Mouse (Mus musculus): ENCODE results near the gene Ispd. TPM values are rescaled to one million over a fixed set of nuclear protein-coding genes. Genes with fewer than 3 reads are reported as not detected.

The Ispd gene
- total RNA-seq, 2 experiments from 2014 or later: 10.1 to 13.6 TPM

DNA sequence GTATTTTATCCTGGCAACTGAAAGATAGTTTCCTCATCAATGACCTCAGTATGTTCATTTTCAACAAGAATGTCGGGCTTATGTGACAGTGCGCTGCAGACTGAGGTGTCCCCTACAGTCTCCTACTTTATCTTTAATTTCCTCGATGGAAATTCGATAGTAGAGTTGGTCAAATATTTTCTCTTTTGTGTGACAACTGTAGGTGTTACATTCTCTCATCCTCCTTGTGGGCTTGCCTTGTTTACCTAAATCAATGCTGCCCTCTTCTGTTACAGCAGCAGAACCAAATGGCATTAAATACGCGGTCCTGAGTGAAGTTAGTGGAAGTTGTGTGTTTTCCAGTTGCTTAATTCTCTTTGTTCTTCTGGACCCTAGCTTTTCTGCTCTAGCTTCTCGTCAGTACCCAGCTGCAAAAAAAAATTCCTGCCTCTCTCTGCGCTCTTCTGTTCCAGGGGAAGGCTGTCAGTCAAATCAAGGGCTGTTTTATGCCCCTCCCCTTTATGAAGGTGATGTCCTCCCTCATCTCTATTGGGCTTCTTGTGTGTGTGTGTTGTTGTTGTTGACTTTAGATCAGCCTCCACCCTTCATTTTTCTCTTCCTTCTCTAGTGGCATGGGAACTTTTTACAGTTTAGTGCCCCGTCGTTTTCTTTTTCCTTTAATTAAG lies 289.8 kb downstream of the Ispd start:
- intact Hi-C loops (cut with DNase I): loop anchor here (2.0 kb wide), 1 partner anchor 456 kb away; no protein-coding TSS in a partner anchor
- DNase-seq (ENCODE audit: low spot score in 2 of 2): peak; percentile 19 to 32

DNA sequence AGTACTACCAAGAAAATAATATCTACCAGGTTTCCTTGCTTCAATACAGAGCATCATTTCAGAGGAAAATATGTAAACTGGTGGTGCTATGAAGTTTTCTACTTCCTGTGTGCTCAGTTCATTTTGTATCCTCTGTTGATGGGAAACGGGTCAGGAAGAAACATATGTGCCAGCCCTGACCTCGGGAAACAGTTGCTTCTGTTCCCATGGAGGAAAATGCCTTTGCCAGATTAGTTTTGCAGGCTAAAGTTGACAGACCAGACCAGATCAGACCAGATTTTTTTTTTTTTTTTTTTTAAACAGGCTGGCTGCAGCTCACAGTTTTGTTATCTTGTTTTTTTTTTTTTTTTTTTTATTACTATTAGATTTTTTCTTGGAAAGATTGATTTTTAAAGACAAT lies 293.2 kb downstream of the Ispd start:
- intact Hi-C loops (cut with DNase I): no loop called here
- no peak for DNase-seq (ENCODE audit: low spot score in 2 of 2)

DNA sequence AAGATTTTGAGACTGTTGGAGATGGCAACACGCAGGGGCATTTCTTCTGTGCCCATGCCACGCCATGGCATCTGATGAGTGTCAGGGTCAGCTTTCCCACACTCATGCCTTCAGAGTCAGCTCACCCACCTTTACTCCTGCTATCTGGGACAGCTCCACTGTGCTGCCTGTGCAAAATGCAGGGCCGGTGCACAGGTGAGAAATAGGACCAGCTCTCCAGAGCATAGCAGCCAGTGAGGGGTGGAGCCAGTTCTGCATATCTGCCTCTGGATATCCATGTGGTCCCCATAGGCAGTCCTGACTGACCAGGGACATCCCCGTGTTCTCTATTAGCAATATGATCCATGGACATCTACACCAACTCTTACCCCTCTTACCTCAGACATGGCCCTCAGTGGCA lies 297.0 kb downstream of the Ispd start:
- intact Hi-C loops (cut with DNase I): no loop called here
- no peak for DNase-seq (ENCODE audit: low spot score in 2 of 2)

- intact Hi-C loops (cut with DNase I): no loop called here
- no peak for DNase-seq (ENCODE audit: low spot score in 2 of 2)
Observed at GRCm38 (mm10) chr12:36680883-36681505, 299.7 kb downstream of the Ispd start.

GRCm38 (mm10) chr12:36681779-36682178 lies 300.5 kb downstream of the Ispd start:
- no peak for DNase-seq (ENCODE audit: low spot score in 2 of 2)
- intact Hi-C loops (cut with DNase I): no loop called here

GRCm38 (mm10) chr12:36694072-36694471 lies 312.8 kb downstream of the Ispd start:
- intact Hi-C loops (cut with DNase I): no loop called here
- DNase-seq (ENCODE audit: low spot score in 2 of 2): no peak

DNA sequence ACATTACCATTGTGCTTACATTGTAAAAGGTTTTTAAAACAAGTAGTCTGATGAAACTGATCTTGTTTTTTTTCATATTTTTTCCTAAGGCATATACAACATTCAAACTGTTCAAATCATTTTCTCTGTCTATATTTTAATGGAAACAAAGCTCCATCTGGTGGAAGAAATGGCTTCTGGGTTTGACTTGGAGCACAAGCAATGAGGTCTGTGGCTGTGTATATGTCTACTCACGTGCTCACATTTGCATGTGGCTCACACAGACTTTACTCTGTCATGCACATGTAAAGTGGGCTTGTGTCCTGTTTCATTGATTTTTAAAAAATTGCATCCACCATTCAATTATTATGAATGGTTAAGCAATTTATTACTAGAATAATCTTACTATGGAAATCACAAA lies 323.1 kb downstream of the Ispd start:
- peak; percentile 20 to 54 for DNase-seq (ENCODE audit: low spot score in 2 of 2)
- intact Hi-C loops (cut with DNase I): loop anchor here (10.0 kb wide), 1 partner anchor 810 kb away; no protein-coding TSS in a partner anchor

GRCm38 (mm10) chr12:36708810-36709209 lies 327.6 kb downstream of the Ispd start:
- no peak for DNase-seq (ENCODE audit: low spot score in 2 of 2)
- intact Hi-C loops (cut with DNase I): loop anchor here (10.0 kb wide), 1 partner anchor 814 kb away; no protein-coding TSS in a partner anchor

- peak; percentile 33 to 38 for DNase-seq (ENCODE audit: low spot score in 2 of 2)
- intact Hi-C loops (cut with DNase I): loop anchor here (5.0 to 10.0 kb wide), 4 partner anchors 361 to 1401 kb away; no protein-coding TSS in a partner anchor
Observed at GRCm38 (mm10) chr12:36713866-36714662, 332.8 kb downstream of the Ispd start.

DNA sequence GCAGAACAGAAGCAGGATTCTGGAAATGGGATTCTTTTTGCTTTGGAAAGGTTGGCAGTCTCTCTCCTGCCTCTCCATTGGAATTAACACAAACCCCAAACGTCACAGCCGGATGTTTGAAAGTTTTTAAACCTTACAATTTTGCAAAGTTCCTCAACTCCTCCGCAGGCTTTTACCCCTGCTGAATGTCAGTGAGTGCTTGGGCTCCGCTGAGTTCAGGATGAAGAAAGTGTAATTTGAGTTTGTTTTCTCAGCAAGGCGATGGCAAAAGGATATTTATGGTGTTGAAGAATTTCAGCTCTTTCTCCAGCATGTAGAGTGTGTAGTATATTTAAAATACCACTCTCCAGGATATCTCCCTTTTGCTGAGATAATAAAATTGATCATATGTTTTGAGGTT lies 336.3 kb downstream of the Ispd start:
- intact Hi-C loops (cut with DNase I): loop anchor here (10.0 kb wide), 3 partner anchors 357 to 1397 kb away; no protein-coding TSS in a partner anchor
- no peak for DNase-seq (ENCODE audit: low spot score in 2 of 2)

DNA sequence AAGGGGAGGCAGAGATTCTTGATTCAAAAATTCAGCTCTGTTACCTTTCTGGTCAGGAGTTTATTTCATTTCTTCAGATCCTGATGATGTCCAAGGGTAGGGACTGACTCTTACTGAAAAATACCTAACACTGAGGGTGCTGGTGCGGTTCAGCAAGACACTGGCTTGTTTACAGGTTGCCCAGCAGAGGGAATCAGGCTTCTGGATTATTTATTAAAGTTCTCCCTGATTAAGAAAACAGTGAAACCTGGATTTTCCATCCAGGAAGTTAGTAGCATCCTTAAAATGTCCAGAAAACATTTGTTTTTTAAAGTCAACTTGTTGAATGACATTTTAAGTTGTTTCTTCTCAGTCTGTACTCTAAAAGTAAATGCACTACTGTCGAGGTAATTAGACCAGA lies 337.2 kb downstream of the Ispd start:
- intact Hi-C loops (cut with DNase I): loop anchor here (10.0 kb wide), 3 partner anchors 356 to 1396 kb away; no protein-coding TSS in a partner anchor
- DNase-seq (ENCODE audit: low spot score in 2 of 2): no peak

DNA sequence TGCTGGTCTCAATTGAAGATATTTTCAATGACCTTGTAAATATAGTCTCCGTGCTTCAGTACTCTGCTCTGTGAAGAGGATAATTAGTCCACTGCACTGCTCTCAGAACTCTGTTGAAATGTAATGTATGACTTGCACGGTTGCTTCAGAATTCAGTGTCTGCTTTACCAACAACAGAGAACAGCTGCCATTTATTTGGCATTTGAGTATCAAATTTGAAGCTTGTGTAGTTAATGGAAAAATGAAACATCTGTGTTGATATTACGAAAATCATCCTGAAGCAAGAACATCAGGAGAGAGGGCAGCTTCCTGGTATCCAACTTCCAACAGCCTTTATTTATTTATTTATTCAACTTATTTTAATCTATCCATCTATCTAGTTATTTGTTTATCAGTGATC lies 337.8 kb downstream of the Ispd start:
- no peak for DNase-seq (ENCODE audit: low spot score in 2 of 2)
- intact Hi-C loops (cut with DNase I): loop anchor here (10.0 kb wide), 3 partner anchors 356 to 1396 kb away; no protein-coding TSS in a partner anchor

DNA sequence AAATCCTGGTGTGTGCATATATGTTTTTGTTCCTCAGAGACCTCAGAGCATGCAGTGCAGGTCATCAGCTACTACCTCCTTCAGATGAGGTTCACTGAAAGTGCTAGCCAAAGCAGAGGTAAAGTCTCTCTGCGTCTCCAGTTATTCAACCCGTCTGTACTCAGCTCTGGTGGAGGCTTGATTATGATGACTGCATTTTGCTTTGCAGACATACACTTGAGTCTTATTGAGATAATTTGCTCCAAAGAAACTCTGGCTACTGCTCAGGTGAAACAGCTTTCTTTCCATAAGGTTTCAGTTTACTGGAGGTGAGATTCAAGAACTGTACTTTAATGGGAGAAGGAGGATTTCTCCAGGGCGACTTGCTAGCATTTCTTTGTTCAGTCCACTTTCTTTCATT lies 339.5 kb downstream of the Ispd start:
- DNase-seq (ENCODE audit: low spot score in 2 of 2): no peak
- intact Hi-C loops (cut with DNase I): no loop called here

DNA sequence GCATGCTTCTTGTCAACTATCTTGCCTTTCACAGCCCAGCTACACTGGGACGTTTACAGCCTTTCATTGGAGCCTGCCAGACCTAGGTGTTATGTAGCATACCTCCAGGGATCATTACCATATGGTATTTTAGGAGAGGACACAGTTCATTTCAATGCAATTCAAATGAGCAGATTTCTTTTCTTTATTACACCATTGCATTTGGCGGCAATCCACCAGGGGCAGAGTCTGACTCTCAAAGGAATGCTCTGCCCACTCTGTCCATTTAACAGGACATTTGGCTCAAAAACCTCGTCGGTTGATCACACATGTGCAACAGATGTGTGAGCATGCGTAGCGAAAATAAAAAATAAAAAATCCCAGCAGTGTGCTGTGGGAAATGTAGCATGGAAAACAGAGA lies 340.0 kb downstream of the Ispd start:
- intact Hi-C loops (cut with DNase I): no loop called here
- no peak for DNase-seq (ENCODE audit: low spot score in 2 of 2)

DNA sequence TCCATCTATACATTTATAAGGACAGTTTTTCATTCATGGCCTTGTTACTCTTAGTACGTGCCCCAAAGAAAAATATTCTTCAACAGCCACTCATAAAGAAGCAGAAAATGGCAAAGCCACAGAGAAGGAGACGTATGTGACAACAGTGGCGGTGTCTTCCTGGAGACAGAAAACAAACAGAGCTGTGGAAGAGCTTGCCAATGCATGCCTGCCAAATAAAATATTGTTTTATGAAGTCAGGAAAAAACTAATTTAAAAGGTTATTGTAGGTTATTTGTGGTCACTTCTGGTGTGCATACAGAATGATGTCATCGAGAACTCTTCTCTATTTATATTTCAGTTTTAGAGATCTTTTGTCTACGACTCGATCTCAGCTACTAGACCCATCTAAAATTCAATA lies 341.5 kb downstream of the Ispd start:
- intact Hi-C loops (cut with DNase I): no loop called here
- DNase-seq (ENCODE audit: low spot score in 2 of 2): no peak

DNA sequence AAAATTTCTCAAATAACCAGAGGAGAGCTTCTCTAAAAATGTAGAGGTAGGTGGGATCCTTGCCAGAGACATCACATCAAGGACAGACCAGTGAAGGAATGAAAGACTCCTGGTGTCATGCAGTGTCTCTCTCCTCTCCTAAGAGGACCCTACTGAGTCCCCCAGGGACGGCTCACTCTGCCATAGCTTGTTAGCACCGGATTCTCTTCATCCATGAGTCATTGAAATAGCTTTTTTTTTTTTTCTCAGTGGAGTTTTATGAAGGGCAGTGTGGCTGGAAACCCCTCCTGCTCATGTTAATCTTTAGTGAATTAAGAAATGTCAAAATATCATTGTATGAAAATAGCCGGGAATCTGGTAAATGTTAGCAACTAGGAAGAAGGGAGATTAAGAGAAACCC lies 342.1 kb downstream of the Ispd start:
- no peak for DNase-seq (ENCODE audit: low spot score in 2 of 2)
- intact Hi-C loops (cut with DNase I): no loop called here

DNA sequence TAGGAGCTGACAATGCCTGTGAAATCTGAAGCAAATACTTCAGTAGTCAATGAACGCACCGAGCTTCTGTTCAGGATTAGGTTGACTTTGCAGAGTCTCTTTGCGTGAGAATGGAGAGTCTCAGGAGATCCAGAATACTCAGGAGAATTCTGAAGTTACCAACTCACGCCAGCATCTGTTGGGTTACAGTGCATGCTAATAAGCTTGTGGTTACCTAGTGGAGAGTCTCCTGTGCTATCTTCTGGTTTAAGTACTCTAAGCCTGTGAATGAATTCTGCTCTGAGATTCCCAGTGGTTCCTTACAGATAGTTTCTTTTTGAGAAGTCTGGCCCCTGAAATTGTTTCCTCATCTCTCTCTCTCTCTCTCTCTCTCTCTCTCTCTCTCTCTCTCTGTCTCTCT lies 343.0 kb downstream of the Ispd start:
- no peak for DNase-seq (ENCODE audit: low spot score in 2 of 2)
- intact Hi-C loops (cut with DNase I): no loop called here

GRCm38 (mm10) chr12:36725250-36725649 lies 344.0 kb downstream of the Ispd start:
- intact Hi-C loops (cut with DNase I): no loop called here

DNA sequence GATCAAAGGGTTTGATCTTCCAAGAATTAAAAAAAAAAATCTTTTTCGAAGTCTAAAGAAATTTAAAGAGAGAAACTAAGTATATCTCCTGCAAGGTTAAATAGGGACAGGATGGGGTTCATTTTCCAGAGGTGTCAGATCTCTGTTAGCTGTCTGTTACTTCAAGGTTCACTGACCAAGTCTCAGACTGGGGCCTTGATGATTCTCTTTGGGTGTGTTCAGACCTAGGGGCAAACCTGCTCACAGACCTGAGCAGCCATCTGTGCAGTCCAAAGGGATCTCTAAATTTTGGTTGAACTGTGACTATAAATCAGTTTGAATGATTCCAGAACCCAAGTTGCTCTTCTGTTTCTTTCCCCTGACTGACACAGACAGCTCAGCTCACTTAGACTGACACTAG lies 344.8 kb downstream of the Ispd start:
- no peak for DNase-seq (ENCODE audit: low spot score in 2 of 2)
- intact Hi-C loops (cut with DNase I): no loop called here

More at GRCm38 (mm10) chr12:36725250-36725649, 344.0 kb downstream of the Ispd start:
- no peak for DNase-seq (ENCODE audit: low spot score in 2 of 2)
